Mouse (Mus musculus) cortical plate, adult 2 months (tissue): Measurements from ENCODE around the gene Git2.

Experiments
- CTCF ChIP-seq: fragments of 200-500 bp; IDR thresholded peaks from 2 replicates; pipeline ENCODE4 v1.5.1; 2011; ENCODE audit warnings: mild to moderate bottlenecking, control low read depth, low read length; ENCODE audit not compliant: insufficient read depth; ENCODE audit errors: extremely low read depth
- POLR2A ChIP-seq: fragments of 200-500 bp; IDR thresholded peaks from 2 replicates; pipeline ENCODE4 v1.6.1; 2011; ENCODE audit warnings: mild to moderate bottlenecking, low read length, control low read depth; ENCODE audit not compliant: insufficient read depth; ENCODE audit errors: extremely low read depth

DNA sequence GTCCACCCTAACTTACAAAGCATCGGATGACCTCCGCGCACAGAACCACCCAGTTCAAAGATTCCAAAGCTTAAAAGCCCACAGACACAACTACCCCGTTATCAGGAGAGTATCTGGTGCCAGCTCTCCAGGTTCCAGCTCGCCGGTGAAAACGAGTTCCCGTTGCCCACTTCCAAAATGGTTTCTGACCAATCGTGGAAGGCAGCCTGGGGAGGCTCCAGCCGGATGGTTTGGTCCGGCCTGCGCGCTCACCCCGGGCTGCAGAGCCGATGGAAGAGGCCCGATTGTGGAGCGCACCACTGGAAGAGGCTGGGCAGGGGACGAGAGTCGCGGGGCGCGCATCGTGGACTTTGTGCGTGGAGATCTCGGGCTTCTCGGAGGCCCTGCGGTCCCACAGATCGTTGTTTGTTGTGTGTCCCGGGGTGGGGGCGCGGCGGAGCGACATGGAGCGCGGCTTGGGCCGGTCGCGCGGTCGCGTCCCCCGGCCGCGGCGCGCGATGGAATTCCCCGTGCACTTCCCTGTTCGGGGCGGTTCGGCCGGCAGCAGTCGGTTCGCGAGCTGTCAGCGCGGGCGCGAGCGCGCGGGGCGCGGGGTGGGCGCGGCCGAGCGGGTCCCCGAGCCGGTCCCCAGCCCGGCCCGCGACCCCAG, 790 bp downstream of the Git2 start, which contains the start of gene Ankrd13a:
- TF ChIP-seq CTCF (no peak), POLR2A (peak; percentile 85)
